Mouse (Mus musculus) embryonic fibroblast, embryonic 13.5 days (primary cell): ENCODE measurements around the gene Trim30c. TPM values are rescaled to one million over a fixed set of nuclear protein-coding genes. Genes with fewer than 3 reads are reported as not detected.

ENCODE experiments used
- polyA plus RNA-seq: library from polyadenylated mRNA; stranded (reverse); fragments of >200 nt; gene quantifications from 2 replicates; pipeline ENCODE4 v1.2.4, GENCODE M21; 2011; ENCODE audit warnings: low read depth; ENCODE audit not compliant: missing spikeins, insufficient read length

The Trim30c gene
- polyA plus RNA-seq, 1 experiment = not detected

Other genes starting within 250 kb of the Trim30c start
- not detected in 2 replicates for gene Olfm5, start 236.0 kb downstream of the Trim30c start, polyA plus RNA-seq
- not detected in 2 replicates for gene Olfr648, start 217.4 kb downstream of the Trim30c start, polyA plus RNA-seq
- not detected in 2 replicates for gene Olfr649, start 204.9 kb downstream of the Trim30c start, polyA plus RNA-seq
- gene Trim6, start 182.0 kb downstream of the Trim30c start, polyA plus RNA-seq = 0.67 and 1.4 TPM in 2 replicates
- 4.9 and 5.8 TPM in 2 replicates for gene Trim34a, start 156.4 kb downstream of the Trim30c start, polyA plus RNA-seq
- gene Trim5, start 112.7 kb downstream of the Trim30c start, polyA plus RNA-seq = 2.1 and 2.4 TPM in 2 replicates
- 21.7 and 23.2 TPM in 2 replicates for gene Trim12a, start 85.4 kb downstream of the Trim30c start, polyA plus RNA-seq
- gene Trim34b, start 71.4 kb downstream of the Trim30c start, polyA plus RNA-seq = not detected in 2 replicates
- gene Trim12c, start 47.5 kb downstream of the Trim30c start, polyA plus RNA-seq = 16.1 and 17.2 TPM in 2 replicates
- not detected in 2 replicates for gene Trim30b, start 31.0 kb downstream of the Trim30c start, polyA plus RNA-seq
- gene Trim30a, start 64.4 kb upstream of the Trim30c start, polyA plus RNA-seq = 7.6 and 10.4 TPM in 2 replicates
- gene Trim30d, start 107.0 kb upstream of the Trim30c start, polyA plus RNA-seq = 7.3 and 8.6 TPM in 2 replicates
- not detected in 2 replicates for gene Olfr651, start 149.3 kb upstream of the Trim30c start, polyA plus RNA-seq
- gene Olfr652, start 160.1 kb upstream of the Trim30c start, polyA plus RNA-seq = not detected in 2 replicates
- not detected in 2 replicates for gene Olfr653, start 176.5 kb upstream of the Trim30c start, polyA plus RNA-seq
- not detected in 2 replicates for gene Olfr654, start 186.2 kb upstream of the Trim30c start, polyA plus RNA-seq
- not detected in 2 replicates for gene Olfr655, start 200.9 kb upstream of the Trim30c start, polyA plus RNA-seq
- not detected in 2 replicates for gene Olfr656, start 213.1 kb upstream of the Trim30c start, polyA plus RNA-seq
- not detected in 2 replicates for gene Olfr657, start 224.0 kb upstream of the Trim30c start, polyA plus RNA-seq
- not detected in 2 replicates for gene Olfr658, start 246.5 kb upstream of the Trim30c start, polyA plus RNA-seq